Mouse (Mus musculus): Measurements from ENCODE around the gene Nfatc4. TPM values are rescaled to one million over a fixed set of nuclear protein-coding genes. Genes with fewer than 3 reads are reported as not detected.
A peak's percentile ranks its signal among the peaks of the same experiment; 100 is the strongest.

The Nfatc4 gene
- polyA plus RNA-seq, 1 experiment from 2014 or later: 11.0 TPM

GRCm38 (mm10) chr14:55781310-55781709, 41.6 kb upstream of the Nfatc4 start:
- Histone ChIP-seq H3K27ac (replicated peaks in 1 of 2; ENCODE audit: control insufficient read depth in 1 of 2, insufficient read depth in 1 of 2, low read depth in 2 of 2, low read length in 2 of 2) (0 out of 4 replicates have a peak overlapping the region, but pooled peaks of 1 of the 2 experiments have one; percentile 34), H3K9me3 (ENCODE audit: control insufficient read depth, low read length) (no peaks in the 10 kb centered on the region), H3K9ac (ENCODE audit: low read length) (0 out of 2 replicates have a peak overlapping the region, but pooled peaks have one; percentile 4), H3K27me3 (ENCODE audit: control insufficient read depth, insufficient read depth, low read length) (peaks cover 36% of the 10 kb centered on the region), H3K4me3 (ENCODE audit: control insufficient read depth in 1 of 2, insufficient read depth in 1 of 2, low read depth in 1 of 2, low read length in 2 of 2) (no peak overlapping the region), H3K36me3 (ENCODE audit: control insufficient read depth, insufficient read depth, low read length) (peaks cover 22% of the 10 kb centered on the region), H3K4me1 (ENCODE audit: control insufficient read depth in 2 of 2, insufficient read depth in 2 of 2, low read length in 2 of 2) (peaks cover 11 to 13% of the 10 kb centered on the region in 2 experiments; a peak in 3 of 4 replicates), H3K4me2 (ENCODE audit: low read length) (peak overlapping the region; percentile 63)
- peak; percentile 36; the same call in 1 of the 2 replicates for ATAC-seq (ENCODE audit: insufficient number of reproducible peaks, insufficient read depth, low FRiP score, low read depth)
- WGBS: 14% methylated on average over 14 of the region's 14 CpGs

- ATAC-seq (ENCODE audit: insufficient number of reproducible peaks, insufficient read depth, low FRiP score, low read depth): no peak
- peak overlapping the region; percentile 33 to 51 for H3K4me3 ChIP-seq (ENCODE audit: control insufficient read depth in 1 of 2, insufficient read depth in 1 of 2, low read depth in 1 of 2, low read length in 2 of 2)
- peak overlapping the region; percentile 63 for H3K4me2 ChIP-seq (ENCODE audit: low read length)
- peak overlapping the region; percentile 58 to 89; a peak in 3 of 4 replicates for H3K27ac ChIP-seq (replicated peaks in 1 of 2; ENCODE audit: control insufficient read depth in 1 of 2, insufficient read depth in 1 of 2, low read depth in 2 of 2, low read length in 2 of 2)
- peaks cover 22% of the 10 kb centered on the region for H3K36me3 ChIP-seq (ENCODE audit: control insufficient read depth, insufficient read depth, low read length)
- 51% methylated on average over 9 of the region's 9 CpGs for WGBS
- H3K4me1 ChIP-seq (ENCODE audit: control insufficient read depth in 2 of 2, insufficient read depth in 2 of 2, low read length in 2 of 2): peaks cover 7 to 9% of the 10 kb centered on the region in 2 experiments; a peak in 3 of 4 replicates
- H3K27me3 ChIP-seq (ENCODE audit: control insufficient read depth, insufficient read depth, low read length): peaks cover 48% of the 10 kb centered on the region
- no peaks in the 10 kb centered on the region for H3K9me3 ChIP-seq (ENCODE audit: control insufficient read depth, low read length)
- peak overlapping the region; percentile 58 for H3K9ac ChIP-seq (ENCODE audit: low read length)
Observed at GRCm38 (mm10) chr14:55782361-55782960, 40.5 kb upstream of the Nfatc4 start.

GRCm38 (mm10) chr14:55783171-55783957, 39.6 kb upstream of the Nfatc4 start:
- Histone ChIP-seq H3K9ac (ENCODE audit: low read length) (peak overlapping the region; percentile 68), H3K27ac (replicated peaks in 1 of 2; ENCODE audit: control insufficient read depth in 1 of 2, insufficient read depth in 1 of 2, low read depth in 2 of 2, low read length in 2 of 2) (peak overlapping the region; percentile 80 to 89), H3K36me3 (ENCODE audit: control insufficient read depth, insufficient read depth, low read length) (peaks cover 13% of the 10 kb centered on the region), H3K9me3 (ENCODE audit: control insufficient read depth, low read length) (no peaks in the 10 kb centered on the region), H3K4me2 (ENCODE audit: low read length) (peak overlapping the region; percentile 63), H3K4me3 (ENCODE audit: control insufficient read depth in 1 of 2, insufficient read depth in 1 of 2, low read depth in 1 of 2, low read length in 2 of 2) (peak overlapping the region; percentile 51 to 53), H3K4me1 (ENCODE audit: control insufficient read depth in 2 of 2, insufficient read depth in 2 of 2, low read length in 2 of 2) (peaks cover 13 to 14% of the 10 kb centered on the region in 2 experiments), H3K27me3 (ENCODE audit: control insufficient read depth, insufficient read depth, low read length) (peaks cover 54% of the 10 kb centered on the region)
- 0 out of 2 replicates have a peak, but pooled peaks have one; percentile 11 for ATAC-seq (ENCODE audit: insufficient number of reproducible peaks, insufficient read depth, low FRiP score, low read depth)
- under 1% methylated on average over 31 of the region's 31 CpGs for WGBS

GRCm38 (mm10) chr14:55783958-55784235, 39.0 kb upstream of the Nfatc4 start, which contains the start of gene Adcy4:
TSS of gene Adcy4 (minus strand) at chr14:55784095.
- H3K4me2 ChIP-seq (ENCODE audit: low read length): peak within 1 kb of the TSS; percentile 63
- peak within 1 kb of the TSS; percentile 80 to 89 for H3K27ac ChIP-seq (replicated peaks in 1 of 2; ENCODE audit: control insufficient read depth in 1 of 2, insufficient read depth in 1 of 2, low read depth in 2 of 2, low read length in 2 of 2)
- WGBS: 1% methylated on average over 13 of the region's 13 CpGs
- H3K4me3 ChIP-seq (ENCODE audit: control insufficient read depth in 1 of 2, insufficient read depth in 1 of 2, low read depth in 1 of 2, low read length in 2 of 2): peak within 1 kb of the TSS; percentile 51 to 53
- ATAC-seq (ENCODE audit: insufficient number of reproducible peaks, insufficient read depth, low FRiP score, low read depth): no peak
- no peaks in the 10 kb centered on the region for H3K9me3 ChIP-seq (ENCODE audit: control insufficient read depth, low read length)
- peak within 1 kb of the TSS; percentile 68 for H3K9ac ChIP-seq (ENCODE audit: low read length)
- H3K4me1 ChIP-seq (ENCODE audit: control insufficient read depth in 2 of 2, insufficient read depth in 2 of 2, low read length in 2 of 2): peaks cover 14 to 17% of the 10 kb centered on the region in 2 experiments
- peaks cover 11% of the 10 kb centered on the region; the same call in 1 of the 2 replicates for H3K36me3 ChIP-seq (ENCODE audit: control insufficient read depth, insufficient read depth, low read length)
- H3K27me3 ChIP-seq (ENCODE audit: control insufficient read depth, insufficient read depth, low read length): peaks cover 59% of the 10 kb centered on the region

- peaks cover 63% of the 10 kb centered on the region for H3K27me3 ChIP-seq (ENCODE audit: control insufficient read depth, insufficient read depth, low read length)
- no peak for ATAC-seq (ENCODE audit: insufficient number of reproducible peaks, insufficient read depth, low FRiP score, low read depth)
- H3K9ac ChIP-seq (ENCODE audit: low read length): no peak overlapping the region
- H3K9me3 ChIP-seq (ENCODE audit: control insufficient read depth, low read length): no peaks in the 10 kb centered on the region
- WGBS: 30% methylated on average over 6 of the region's 6 CpGs
- H3K4me3 ChIP-seq (ENCODE audit: control insufficient read depth in 1 of 2, insufficient read depth in 1 of 2, low read depth in 1 of 2, low read length in 2 of 2): no peak overlapping the region
- H3K27ac ChIP-seq (replicated peaks in 1 of 2; ENCODE audit: control insufficient read depth in 1 of 2, insufficient read depth in 1 of 2, low read depth in 2 of 2, low read length in 2 of 2): no peak overlapping the region
- peaks cover 14 to 17% of the 10 kb centered on the region in 2 experiments for H3K4me1 ChIP-seq (ENCODE audit: control insufficient read depth in 2 of 2, insufficient read depth in 2 of 2, low read length in 2 of 2)
- H3K4me2 ChIP-seq (ENCODE audit: low read length): 0 out of 2 replicates have a peak overlapping the region, but pooled peaks have one; percentile 63
- 0 out of 2 replicates have a peak, but pooled peaks cover 5% of the 10 kb centered on the region for H3K36me3 ChIP-seq (ENCODE audit: control insufficient read depth, insufficient read depth, low read length)
Observed at GRCm38 (mm10) chr14:55785195-55785594, 37.7 kb upstream of the Nfatc4 start.

GRCm38 (mm10) chr14:55787731-55788130, 35.2 kb upstream of the Nfatc4 start:
- no peak overlapping the region for H3K9ac ChIP-seq (ENCODE audit: low read length)
- no peak for ATAC-seq (ENCODE audit: insufficient number of reproducible peaks, insufficient read depth, low FRiP score, low read depth)
- peak overlapping the region; percentile 38 to 54 for H3K4me3 ChIP-seq (ENCODE audit: control insufficient read depth in 1 of 2, insufficient read depth in 1 of 2, low read depth in 1 of 2, low read length in 2 of 2)
- H3K9me3 ChIP-seq (ENCODE audit: control insufficient read depth, low read length): no peaks in the 10 kb centered on the region
- H3K36me3 ChIP-seq (ENCODE audit: control insufficient read depth, insufficient read depth, low read length): no peaks in the 10 kb centered on the region
- peaks cover 52% of the 10 kb centered on the region for H3K27me3 ChIP-seq (ENCODE audit: control insufficient read depth, insufficient read depth, low read length)
- peak overlapping the region; percentile 74 for H3K4me2 ChIP-seq (ENCODE audit: low read length)
- H3K27ac ChIP-seq (replicated peaks in 1 of 2; ENCODE audit: control insufficient read depth in 1 of 2, insufficient read depth in 1 of 2, low read depth in 2 of 2, low read length in 2 of 2): no peak overlapping the region
- 24% methylated on average over 11 of the region's 11 CpGs for WGBS
- peaks cover 11% of the 10 kb centered on the region in 2 experiments for H3K4me1 ChIP-seq (ENCODE audit: control insufficient read depth in 2 of 2, insufficient read depth in 2 of 2, low read length in 2 of 2)

- Histone ChIP-seq H3K27ac (replicated peaks in 1 of 2; ENCODE audit: control insufficient read depth in 1 of 2, insufficient read depth in 1 of 2, low read depth in 2 of 2, low read length in 2 of 2) (no peak within 1 kb of the TSS), H3K4me3 (ENCODE audit: control insufficient read depth in 1 of 2, insufficient read depth in 1 of 2, low read depth in 1 of 2, low read length in 2 of 2) (peak within 1 kb of the TSS; percentile 38 to 54), H3K9ac (ENCODE audit: low read length) (peak within 1 kb of the TSS; percentile 32; the same call in 1 of the 2 replicates), H3K9me3 (ENCODE audit: control insufficient read depth, low read length) (no peaks in the 10 kb centered on the region), H3K27me3 (ENCODE audit: control insufficient read depth, insufficient read depth, low read length) (peaks cover 50% of the 10 kb centered on the region), H3K4me1 (ENCODE audit: control insufficient read depth in 2 of 2, insufficient read depth in 2 of 2, low read length in 2 of 2) (peaks cover 11% of the 10 kb centered on the region in 2 experiments), H3K36me3 (ENCODE audit: control insufficient read depth, insufficient read depth, low read length) (no peaks in the 10 kb centered on the region), H3K4me2 (ENCODE audit: low read length) (peak within 1 kb of the TSS; percentile 74)
- 4% methylated on average over 40 of the region's 40 CpGs for WGBS
- ATAC-seq (ENCODE audit: insufficient number of reproducible peaks, insufficient read depth, low FRiP score, low read depth): no peak
Observed at GRCm38 (mm10) chr14:55788256-55789050, 34.5 kb upstream of the Nfatc4 start, which contains the start of gene Ripk3. TSS of gene Ripk3 (minus strand) at chr14:55788865.

Data from heart, embryonic 14.5 days (tissue).